Mouse (Mus musculus) embryonic facial prominence, embryonic 11.5 days (tissue): ENCODE results near the gene Akt1. TPM values are rescaled to one million over a fixed set of nuclear protein-coding genes. Genes with fewer than 3 reads are reported as not detected.

ENCODE experiments used
- ATAC-seq: fragments of 200-750 bp; cut with Nextera tagmentation; replicated peaks from 2 replicates; pipeline ENCODE4 v1.8.0; 2017; ENCODE audit warnings: low read depth; ENCODE audit not compliant: insufficient number of reproducible peaks, low FRiP score, low TSS enrichment
- DNase-seq: peaks from one replicate; pipeline ENCODE4 v3.0.0-alpha.2; 2015; ENCODE audit warnings: low spot score
- H3K27ac ChIP-seq: fragments of 300-500 bp; sonication (generic); replicated peaks from 2 replicates; pipeline ENCODE4 v1.5.1; 2014; ENCODE audit warnings: mild to moderate bottlenecking, low read depth, low read length, control low read depth
- H3K27me3 ChIP-seq: fragments of 300-500 bp; sonication (generic); 2 replicates; pipeline ENCODE4 v1.6.1; 2014; ENCODE audit warnings: mild to moderate bottlenecking, low read length, moderate library complexity, mixed read lengths; ENCODE audit not compliant: control insufficient read depth, insufficient read depth
- H3K36me3 ChIP-seq: fragments of 300-500 bp; sonication (generic); replicated peaks from 2 replicates; pipeline ENCODE4 v1.6.1; 2014; ENCODE audit warnings: low read depth, mild to moderate bottlenecking, low read length, moderate library complexity, mixed read lengths; ENCODE audit not compliant: control insufficient read depth, insufficient read depth
- H3K4me1 ChIP-seq: fragments of 300-500 bp; sonication (generic); 2 replicates; pipeline ENCODE4 v1.6.1; 2014; ENCODE audit warnings: low read length, mixed read lengths; ENCODE audit not compliant: control insufficient read depth, insufficient read depth
- H3K4me2 ChIP-seq: fragments of 300-500 bp; sonication (generic); 2 replicates; pipeline ENCODE4 v1.6.1; 2014; ENCODE audit warnings: low read depth, mild to moderate bottlenecking, control low read depth, low read length, moderate library complexity
- H3K4me3 ChIP-seq: fragments of 300-500 bp; sonication (generic); 2 replicates; pipeline ENCODE4 v1.5.1; 2014; ENCODE audit warnings: low read depth, low read length, control low read depth
- H3K9ac ChIP-seq: fragments of 300-500 bp; sonication (generic); replicated peaks from 2 replicates; pipeline ENCODE4 v1.6.1; 2014; ENCODE audit warnings: mild to moderate bottlenecking, control low read depth, low read length
- H3K9me3 ChIP-seq: fragments of 300-500 bp; sonication (generic); replicated peaks from 2 replicates; pipeline ENCODE4 v1.6.1; 2016; ENCODE audit warnings: mild to moderate bottlenecking, low read length, inconsistent platforms, mixed read lengths; ENCODE audit not compliant: control insufficient read depth
- WGBS: fragments of 180-500 bp; shearing (Covaris S2); extraction: QIAGEN DNeasy Blood & Tissue Kit; methylation state at CpG from one replicate; pipeline ENCODE4 v1.1.7; 2014; 5-methylcytosine and 5-hydroxymethylcytosine counted together
- polyA plus RNA-seq: library from polyadenylated mRNA; unstranded; fragments of >200 nt; fragmentation: Nextera tagmentation; extraction: Ambion mirVana; gene quantifications from 2 replicates; pipeline ENCODE4 v1.2.1, GENCODE M21; 2014

Akt1 gene
- polyA plus RNA-seq, 1 experiment from 2014 or later = 99.2 TPM

- peaks cover 20% of the 10 kb centered on the region for H3K36me3 ChIP-seq
- H3K4me2 ChIP-seq = no peak overlapping the region
- no peak overlapping the region for H3K4me3 ChIP-seq
- 63% methylated on average over 7 of the region's 7 CpGs for WGBS
- no peak overlapping the region for H3K9ac ChIP-seq
- no peak overlapping the region for H3K27ac ChIP-seq
- no peaks in the 10 kb centered on the region for H3K27me3 ChIP-seq
- ATAC-seq (0 out of 2 replicates have a peak, but pooled peaks have one; percentile 30), DNase-seq (peak; percentile 88)
- no peaks in the 10 kb centered on the region for H3K9me3 ChIP-seq
- no peaks in the 10 kb centered on the region for H3K4me1 ChIP-seq
Measured at GRCm38 (mm10) chr12:112653157-112653824, 21.4 kb downstream of the Akt1 start.

DNA sequence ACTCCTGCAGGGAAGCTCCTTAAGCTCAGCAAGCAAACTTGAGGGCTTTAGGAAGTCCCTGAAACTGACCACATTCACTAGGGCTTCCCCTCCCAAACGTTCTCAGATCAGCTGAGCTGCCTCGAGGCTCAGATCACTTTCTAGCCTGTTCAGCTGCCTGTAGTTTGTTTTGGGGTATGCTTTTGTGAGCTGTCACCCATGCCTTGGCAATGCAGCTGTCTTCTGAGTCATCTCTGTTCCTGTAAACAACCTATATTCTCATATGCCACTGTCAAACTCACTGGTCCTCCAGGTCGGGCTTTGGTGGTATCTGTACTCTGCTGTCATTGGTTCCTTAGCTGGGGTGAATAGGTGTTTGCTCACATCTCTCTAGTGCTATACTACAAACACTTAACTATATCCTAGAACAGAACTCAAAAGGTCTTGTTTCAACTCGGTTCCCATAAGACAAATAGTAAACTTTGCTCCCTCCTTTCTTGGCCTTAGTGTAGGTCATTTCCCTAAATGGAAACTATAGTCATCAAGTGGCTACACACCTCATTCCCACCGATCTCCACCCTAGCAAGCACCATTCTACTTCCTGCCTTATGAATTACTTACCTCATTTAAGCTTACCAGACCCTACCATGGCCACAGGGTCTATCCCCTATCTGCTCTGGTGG, 22.8 kb downstream of the Akt1 start:
- Histone ChIP-seq H3K9ac (no peak overlapping the region), H3K4me1 (no peaks in the 10 kb centered on the region), H3K4me3 (no peak overlapping the region), H3K27ac (no peak overlapping the region), H3K36me3 (peaks cover 15% of the 10 kb centered on the region), H3K4me2 (no peak overlapping the region), H3K9me3 (no peaks in the 10 kb centered on the region), H3K27me3 (no peaks in the 10 kb centered on the region)
- ATAC-seq = no peak
- 78% methylated on average over 5 of the region's 5 CpGs for WGBS
- DNase-seq = no peak

GRCm38 (mm10) chr12:112648081-112648480, 26.6 kb downstream of the Akt1 start:
- Histone ChIP-seq H3K4me3 (no peak overlapping the region), H3K36me3 (peaks cover 5% of the 10 kb centered on the region; the same call in 1 of the 2 replicates), H3K9ac (no peak overlapping the region), H3K4me1 (peaks cover 3% of the 10 kb centered on the region; the same call in 1 of the 2 replicates), H3K27me3 (no peaks in the 10 kb centered on the region), H3K4me2 (no peak overlapping the region), H3K27ac (no peak overlapping the region), H3K9me3 (no peaks in the 10 kb centered on the region)
- 95% methylated on average over 5 of the region's 5 CpGs for WGBS
- ATAC-seq = no peak
- no peak for DNase-seq

DNA sequence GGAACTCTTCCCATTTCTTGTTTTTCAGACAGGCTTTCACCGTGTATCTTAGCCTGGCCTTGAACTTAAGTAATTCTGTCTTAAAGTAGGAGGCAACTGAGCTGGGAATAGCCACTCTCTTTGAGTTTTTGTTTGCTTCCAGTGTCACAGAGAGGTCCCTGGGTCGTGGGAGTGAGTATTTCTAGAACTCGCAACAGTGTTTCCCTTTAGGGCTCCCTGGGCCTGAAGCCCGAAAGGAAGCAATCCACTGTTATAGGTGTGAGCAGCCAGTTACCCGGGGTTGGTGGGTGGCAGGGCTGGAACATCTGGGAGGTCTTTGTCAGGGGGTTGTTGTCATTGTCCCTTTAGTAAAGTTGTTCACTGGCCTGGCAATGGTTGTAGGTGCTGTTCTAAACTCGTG, 28.5 kb downstream of the Akt1 start:
- no peaks in the 10 kb centered on the region for H3K27me3 ChIP-seq
- peak overlapping the region; percentile 77 for H3K9ac ChIP-seq
- no peaks in the 10 kb centered on the region for H3K9me3 ChIP-seq
- DNase-seq = no peak
- peak overlapping the region; percentile 70 for H3K4me3 ChIP-seq
- H3K36me3 ChIP-seq = peaks cover 5% of the 10 kb centered on the region; the same call in 1 of the 2 replicates
- peak overlapping the region; percentile 81 for H3K4me2 ChIP-seq
- peaks cover 3% of the 10 kb centered on the region; the same call in 1 of the 2 replicates for H3K4me1 ChIP-seq
- 62% methylated on average over 6 of the region's 6 CpGs for WGBS
- no peak overlapping the region for H3K27ac ChIP-seq
- no peak for ATAC-seq

DNA sequence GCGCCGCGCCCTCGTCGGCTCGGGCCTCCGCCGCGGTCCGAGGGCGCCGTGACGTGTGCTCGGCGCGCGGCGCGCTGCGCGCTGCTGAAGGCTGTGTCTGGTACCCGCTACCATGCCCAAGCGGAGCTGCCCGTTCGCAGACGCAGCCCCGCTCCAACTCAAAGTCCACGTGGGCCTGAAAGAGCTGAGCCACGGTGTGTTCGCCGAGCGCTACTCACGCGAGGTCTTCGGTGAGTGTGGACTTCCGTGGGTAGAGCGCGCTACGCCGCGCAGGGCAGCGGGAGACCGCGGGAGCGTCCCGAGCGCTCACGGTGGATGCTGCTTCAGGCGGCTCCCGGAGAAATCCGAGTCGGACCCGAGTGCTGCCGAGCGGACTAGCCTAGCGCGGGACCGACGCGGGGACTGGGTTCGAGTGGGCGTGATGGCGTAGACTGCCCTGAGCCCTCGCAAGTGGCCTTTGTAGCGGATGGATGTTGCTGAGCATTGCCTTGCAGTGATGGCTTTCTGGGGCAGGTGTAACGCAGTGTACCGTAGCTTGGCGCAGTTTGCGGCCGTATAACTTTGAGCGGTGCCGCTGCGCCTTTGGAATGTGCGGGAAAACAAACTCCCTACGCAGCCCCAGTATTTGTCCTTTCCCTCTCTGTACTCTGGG, 29.7 kb downstream of the Akt1 start:
- ATAC-seq (no peak; the same call in 1 of the 2 replicates), DNase-seq (peak; percentile 61)
- under 1% methylated on average over 75 of the region's 75 CpGs for WGBS
- H3K9ac ChIP-seq = peak overlapping the region; percentile 77
- peaks cover 5% of the 10 kb centered on the region; the same call in 1 of the 2 replicates for H3K36me3 ChIP-seq
- peak overlapping the region; percentile 70 for H3K4me3 ChIP-seq
- H3K9me3 ChIP-seq = no peaks in the 10 kb centered on the region
- no peaks in the 10 kb centered on the region for H3K27me3 ChIP-seq
- peak overlapping the region; percentile 72 for H3K27ac ChIP-seq
- peaks cover 3% of the 10 kb centered on the region; the same call in 1 of the 2 replicates for H3K4me1 ChIP-seq
- peak overlapping the region; percentile 81 for H3K4me2 ChIP-seq

DNA sequence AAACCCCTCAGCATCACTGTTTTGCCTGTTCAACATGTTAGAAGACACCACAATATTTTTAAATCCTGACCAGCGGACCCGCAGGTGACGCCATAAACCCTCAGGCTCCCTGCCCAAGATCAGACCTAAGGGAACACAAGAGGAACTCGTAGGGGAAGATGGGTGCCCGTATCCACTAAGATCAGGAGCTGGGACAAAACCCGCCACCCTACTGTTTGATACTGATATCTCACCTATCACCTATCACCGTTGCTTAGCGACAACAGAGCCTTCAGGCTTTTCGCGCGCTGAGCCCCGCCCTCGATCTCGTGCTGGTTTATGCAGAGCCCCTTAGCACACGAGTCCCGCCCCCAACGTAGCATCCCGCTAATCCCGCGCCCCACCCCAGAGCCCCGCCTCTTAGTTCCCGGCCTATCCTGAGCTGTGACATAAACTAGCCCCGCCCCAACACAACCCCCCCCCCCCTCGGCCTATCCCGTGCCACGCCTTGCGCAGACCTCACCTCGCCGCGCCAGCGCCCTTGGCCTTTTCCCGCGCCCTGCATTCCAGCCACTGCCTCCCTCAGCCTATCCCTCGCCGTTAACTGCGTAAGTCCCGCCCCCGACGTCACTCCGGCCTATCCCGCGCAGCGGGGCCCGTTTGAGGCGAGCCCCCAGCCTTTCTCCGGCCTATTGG, 30.4 kb downstream of the Akt1 start, which contains the start of gene Siva1:
Gene Siva1, plus strand, starts transcription at position 500 of the 675 bp plus-strand sequence.
- H3K36me3 ChIP-seq = peaks cover 5% of the 10 kb centered on the region; the same call in 1 of the 2 replicates
- H3K9me3 ChIP-seq = no peaks in the 10 kb centered on the region
- ATAC-seq (peak; percentile 97), DNase-seq (peak; percentile 99)
- peak within 1 kb of the TSS; percentile 77 for H3K9ac ChIP-seq
- WGBS = 2% methylated on average over 41 of the region's 46 CpGs
- H3K4me1 ChIP-seq = peaks cover 3% of the 10 kb centered on the region; the same call in 1 of the 2 replicates
- no peaks in the 10 kb centered on the region for H3K27me3 ChIP-seq
- peak within 1 kb of the TSS; percentile 81 for H3K4me2 ChIP-seq
- peak within 1 kb of the TSS; percentile 72 for H3K27ac ChIP-seq
- peak within 1 kb of the TSS; percentile 70 for H3K4me3 ChIP-seq

DNA sequence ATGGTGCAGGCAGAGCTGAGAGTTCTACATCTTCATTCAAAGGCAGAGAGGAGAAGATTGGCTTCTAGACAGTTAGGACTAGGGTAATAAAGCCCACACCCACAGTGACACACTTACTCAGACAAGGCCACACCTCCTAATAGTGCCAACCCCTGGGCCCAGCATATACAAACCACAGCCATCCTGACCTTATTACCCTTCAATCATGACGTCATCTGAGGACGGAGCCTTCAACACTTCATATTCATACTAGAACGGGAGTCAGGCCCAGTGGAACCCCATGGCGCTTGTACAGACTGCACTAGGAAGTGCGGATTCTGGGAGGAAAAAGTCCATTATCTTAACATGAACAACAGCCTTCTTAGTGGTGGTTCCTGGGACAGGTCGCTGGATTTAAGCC, 31.6 kb downstream of the Akt1 start:
- peaks cover 3% of the 10 kb centered on the region; the same call in 1 of the 2 replicates for H3K36me3 ChIP-seq

More for the DNA sequence above, 31.6 kb downstream of the Akt1 start:
- Histone ChIP-seq H3K4me1 (peaks cover 3% of the 10 kb centered on the region; the same call in 1 of the 2 replicates), H3K27me3 (no peaks in the 10 kb centered on the region), H3K9ac (no peak overlapping the region), H3K27ac (no peak overlapping the region), H3K4me2 (no peak overlapping the region), H3K4me3 (no peak overlapping the region), H3K9me3 (no peaks in the 10 kb centered on the region)
- no peak for DNase-seq
- no peak for ATAC-seq
- WGBS = 90% methylated on average over 6 of the region's 6 CpGs
